Mouse (Mus musculus): ENCODE results near the gene Scrn1. TPM values are rescaled to one million over a fixed set of nuclear protein-coding genes. Genes with fewer than 3 reads are reported as not detected.

Gene Scrn1
- total and polyA plus RNA-seq, 2 experiments from 2014 or later, result 113 to 127 TPM

- ATAC-seq (ENCODE audit: low FRiP score) (no peak), DNase-seq (ENCODE audit: low spot score) (no peak)
- Histone ChIP-seq H3K36me3 (ENCODE audit: insufficient read depth, low read length) (no peaks in the 10 kb centered on the region), H3K9ac (replicated peaks; ENCODE audit: low read length, poor library complexity, severe bottlenecking) (no peak overlapping the region), H3K27me3 (ENCODE audit: insufficient read depth, low read length) (no peaks in the 10 kb centered on the region), H3K27ac (ENCODE audit: low read depth, low read length) (0 out of 2 replicates have a peak overlapping the region, but pooled peaks have one; percentile 12), H3K4me1 (ENCODE audit: insufficient read depth, low read length) (no peaks in the 10 kb centered on the region), H3K4me2 (ENCODE audit: low read depth, low read length, poor library complexity, severe bottlenecking) (no peak overlapping the region), H3K4me3 (ENCODE audit: low read depth, low read length) (no peak overlapping the region), H3K9me3 (ENCODE audit: low read length) (no peaks in the 10 kb centered on the region)
- TF ChIP-seq CTCF (IDR thresholded peaks at IDR 0.05), result no peak
- WGBS, result 71% methylated on average over 6 of the region's 6 CpGs
These were observed 105.9 kb downstream of the Scrn1 start for GRCm38 (mm10) chr6:54460172-54460914.

GRCm38 (mm10) chr6:54459661-54460060, 106.6 kb downstream of the Scrn1 start:
- Histone ChIP-seq H3K36me3 (ENCODE audit: insufficient read depth, low read length) (no peaks in the 10 kb centered on the region), H3K27me3 (ENCODE audit: insufficient read depth, low read length) (no peaks in the 10 kb centered on the region), H3K27ac (ENCODE audit: low read depth, low read length) (0 out of 2 replicates have a peak overlapping the region, but pooled peaks have one; percentile 12), H3K4me2 (ENCODE audit: low read depth, low read length, poor library complexity, severe bottlenecking) (no peak overlapping the region), H3K4me3 (ENCODE audit: low read depth, low read length) (no peak overlapping the region), H3K4me1 (ENCODE audit: insufficient read depth, low read length) (no peaks in the 10 kb centered on the region), H3K9ac (replicated peaks; ENCODE audit: low read length, poor library complexity, severe bottlenecking) (no peak overlapping the region), H3K9me3 (ENCODE audit: low read length) (no peaks in the 10 kb centered on the region)
- DNase-seq (ENCODE audit: low spot score) (no peak), ATAC-seq (ENCODE audit: low FRiP score) (no peak)
- TF ChIP-seq CTCF (IDR thresholded peaks at IDR 0.05), result no peak
- 47% methylated on average over 7 of the region's 7 CpGs for WGBS

Other genes starting within 250 kb of the Scrn1 start
- gene Prr15, start 240.7 kb downstream of the Scrn1 start, total RNA-seq (2014; rRNA removed), result 1.5 and 2.1 TPM in 2 replicates
- gene Prr15, start 240.7 kb downstream of the Scrn1 start, polyA plus RNA-seq (2015; fragmentation: Nextera tagmentation; extraction: Ambion mirVana), result 1.8 and 2.4 TPM in 2 replicates
- 4.5 and 5.9 TPM in 2 replicates for gene Wipf3, start 136.9 kb downstream of the Scrn1 start, total RNA-seq (2014; rRNA removed)
- 1.3 and 1.7 TPM in 2 replicates for gene Wipf3, start 136.9 kb downstream of the Scrn1 start, polyA plus RNA-seq (2015; fragmentation: Nextera tagmentation; extraction: Ambion mirVana)
- 14.9 and 17.0 TPM in 2 replicates for gene Plekha8, start 28.6 kb upstream of the Scrn1 start, total RNA-seq (2014; rRNA removed)
- 4.8 and 5.2 TPM in 2 replicates for gene Plekha8, start 28.6 kb upstream of the Scrn1 start, polyA plus RNA-seq (2015; fragmentation: Nextera tagmentation; extraction: Ambion mirVana)
- 5.6 and 8.2 TPM in 2 replicates for gene Fkbp14, start 30.8 kb upstream of the Scrn1 start, total RNA-seq (2014; rRNA removed)
- gene Fkbp14, start 30.8 kb upstream of the Scrn1 start, polyA plus RNA-seq (2015; fragmentation: Nextera tagmentation; extraction: Ambion mirVana), result 5.4 and 6.4 TPM in 2 replicates
- gene Mturn, start 115.1 kb upstream of the Scrn1 start, total RNA-seq (2014; rRNA removed), result 163 and 213 TPM in 2 replicates
- 92.8 and 93.2 TPM in 2 replicates for gene Mturn, start 115.1 kb upstream of the Scrn1 start, polyA plus RNA-seq (2015; fragmentation: Nextera tagmentation; extraction: Ambion mirVana)